Mouse (Mus musculus): ENCODE measurements around the gene Psd4. TPM values are rescaled to one million over a fixed set of nuclear protein-coding genes. Genes with fewer than 3 reads are reported as not detected.

Gene Psd4
- polyA plus RNA-seq, 1 experiment from 2014 or later: 0.79 TPM

- ATAC-seq (ENCODE audit: insufficient read depth) (peak; percentile 82), DNase-seq (peak; percentile 90)
- Histone ChIP-seq H3K4me1 (ENCODE audit: insufficient read depth) (no peaks in the 10 kb centered on the region), H3K9ac (no peak overlapping the region), H3K9me3 (ENCODE audit: low read depth, low read length) (no peaks in the 10 kb centered on the region), H3K4me3 (ENCODE audit: low read depth, low read length) (peak overlapping the region; percentile 19; the same call in 1 of the 2 replicates), H3K4me2 (peak overlapping the region; percentile 59), H3K27ac (ENCODE audit: low read depth) (no peak overlapping the region), H3K27me3 (ENCODE audit: insufficient read depth, low read length) (no peaks in the 10 kb centered on the region), H3K36me3 (ENCODE audit: insufficient read depth) (no peaks in the 10 kb centered on the region)
- WGBS: 8% methylated on average over 23 of the region's 23 CpGs
- TF ChIP-seq CTCF (IDR thresholded peaks at IDR 0.05; ENCODE audit: low read depth): peak; percentile 91
These were observed 38.1 kb downstream of the Psd4 start for GRCm38 (mm10) chr2:24405345-24406012.

GRCm38 (mm10) chr2:24407701-24408485 is 40.5 kb downstream of the Psd4 start:
- no peak overlapping the region for H3K27ac ChIP-seq (ENCODE audit: low read depth)
- no peak overlapping the region for H3K4me3 ChIP-seq (ENCODE audit: low read depth, low read length)
- H3K4me2 ChIP-seq: no peak overlapping the region
- H3K27me3 ChIP-seq (ENCODE audit: insufficient read depth, low read length): no peaks in the 10 kb centered on the region
- no peaks in the 10 kb centered on the region for H3K9me3 ChIP-seq (ENCODE audit: low read depth, low read length)
- H3K4me1 ChIP-seq (ENCODE audit: insufficient read depth): no peaks in the 10 kb centered on the region
- no peak for TF ChIP-seq CTCF (IDR thresholded peaks at IDR 0.05; ENCODE audit: low read depth)
- WGBS: 50% methylated on average over 4 of the region's 4 CpGs
- ATAC-seq (ENCODE audit: insufficient read depth) (no peak), DNase-seq (no peak)
- H3K9ac ChIP-seq: no peak overlapping the region
- no peaks in the 10 kb centered on the region for H3K36me3 ChIP-seq (ENCODE audit: insufficient read depth)

- Histone ChIP-seq H3K4me2 (no peak overlapping the region), H3K4me3 (ENCODE audit: low read depth, low read length) (no peak overlapping the region), H3K27me3 (ENCODE audit: insufficient read depth, low read length) (no peaks in the 10 kb centered on the region), H3K9ac (no peak overlapping the region), H3K36me3 (ENCODE audit: insufficient read depth) (no peaks in the 10 kb centered on the region), H3K9me3 (ENCODE audit: low read depth, low read length) (no peaks in the 10 kb centered on the region), H3K27ac (ENCODE audit: low read depth) (no peak overlapping the region), H3K4me1 (ENCODE audit: insufficient read depth) (0 out of 2 replicates have a peak, but pooled peaks cover 3% of the 10 kb centered on the region)
- ATAC-seq (ENCODE audit: insufficient read depth): peak; percentile 48; the same call in 1 of the 2 replicates
- peak; percentile 82 for DNase-seq
- 0% methylated on average over 2 of the region's 2 CpGs for WGBS
- peak; percentile 98 for TF ChIP-seq CTCF (IDR thresholded peaks at IDR 0.05; ENCODE audit: low read depth)
These were observed 41.8 kb downstream of the Psd4 start for GRCm38 (mm10) chr2:24409166-24409565.

- Histone ChIP-seq H3K9me3 (ENCODE audit: low read depth, low read length) (no peaks in the 10 kb centered on the region), H3K27ac (ENCODE audit: low read depth) (no peak overlapping the region), H3K27me3 (ENCODE audit: insufficient read depth, low read length) (no peaks in the 10 kb centered on the region), H3K4me1 (ENCODE audit: insufficient read depth) (peaks cover 5% of the 10 kb centered on the region; the same call in 1 of the 2 replicates), H3K9ac (no peak overlapping the region), H3K4me3 (ENCODE audit: low read depth, low read length) (no peak overlapping the region), H3K36me3 (ENCODE audit: insufficient read depth) (no peaks in the 10 kb centered on the region), H3K4me2 (no peak overlapping the region)
- ATAC-seq (ENCODE audit: insufficient read depth) (no peak), DNase-seq (peak; percentile 62)
- TF ChIP-seq CTCF (IDR thresholded peaks at IDR 0.05; ENCODE audit: low read depth): no peak
- 24% methylated on average over 3 of the region's 3 CpGs for WGBS
These were observed 45.8 kb downstream of the Psd4 start for GRCm38 (mm10) chr2:24413172-24413571.

GRCm38 (mm10) chr2:24413677-24414076 is 46.3 kb downstream of the Psd4 start:
- no peak overlapping the region for H3K9ac ChIP-seq

GRCm38 (mm10) chr2:24416668-24417067 is 49.3 kb downstream of the Psd4 start:
- Histone ChIP-seq H3K9me3 (ENCODE audit: low read depth, low read length) (no peaks in the 10 kb centered on the region), H3K9ac (no peak overlapping the region), H3K4me2 (no peak overlapping the region), H3K36me3 (ENCODE audit: insufficient read depth) (no peaks in the 10 kb centered on the region), H3K4me1 (ENCODE audit: insufficient read depth) (peaks cover 5% of the 10 kb centered on the region; the same call in 1 of the 2 replicates), H3K27me3 (ENCODE audit: insufficient read depth, low read length) (no peaks in the 10 kb centered on the region), H3K27ac (ENCODE audit: low read depth) (no peak overlapping the region), H3K4me3 (ENCODE audit: low read depth, low read length) (no peak overlapping the region)
- WGBS: 10% methylated on average over 9 of the region's 9 CpGs
- DNase-seq (peak; percentile 23), ATAC-seq (ENCODE audit: insufficient read depth) (peak; percentile 35; the same call in 1 of the 2 replicates)
- TF ChIP-seq CTCF (IDR thresholded peaks at IDR 0.05; ENCODE audit: low read depth): no peak

More at GRCm38 (mm10) chr2:24413677-24414076, 46.3 kb downstream of the Psd4 start:
- Histone ChIP-seq H3K4me2 (no peak overlapping the region), H3K36me3 (ENCODE audit: insufficient read depth) (no peaks in the 10 kb centered on the region), H3K4me3 (ENCODE audit: low read depth, low read length) (no peak overlapping the region), H3K27me3 (ENCODE audit: insufficient read depth, low read length) (no peaks in the 10 kb centered on the region), H3K27ac (ENCODE audit: low read depth) (no peak overlapping the region), H3K4me1 (ENCODE audit: insufficient read depth) (peaks cover 5% of the 10 kb centered on the region; the same call in 1 of the 2 replicates), H3K9me3 (ENCODE audit: low read depth, low read length) (no peaks in the 10 kb centered on the region)
- DNase-seq: no peak
- WGBS: 63% methylated on average over 4 of the region's 4 CpGs
- no peak for TF ChIP-seq CTCF (IDR thresholded peaks at IDR 0.05; ENCODE audit: low read depth)
- no peak for ATAC-seq (ENCODE audit: insufficient read depth)

- no peak for ATAC-seq (ENCODE audit: insufficient read depth)
- Histone ChIP-seq H3K9me3 (ENCODE audit: low read depth, low read length) (no peaks in the 10 kb centered on the region), H3K4me3 (ENCODE audit: low read depth, low read length) (no peak overlapping the region), H3K4me2 (no peak overlapping the region), H3K4me1 (ENCODE audit: insufficient read depth) (peaks cover 5% of the 10 kb centered on the region; the same call in 1 of the 2 replicates), H3K36me3 (ENCODE audit: insufficient read depth) (no peaks in the 10 kb centered on the region), H3K27me3 (ENCODE audit: insufficient read depth, low read length) (no peaks in the 10 kb centered on the region), H3K27ac (ENCODE audit: low read depth) (no peak overlapping the region), H3K9ac (no peak overlapping the region)
- WGBS: 11% methylated on average over 2 of the region's 2 CpGs
- no peak for DNase-seq
- no peak for TF ChIP-seq CTCF (IDR thresholded peaks at IDR 0.05; ENCODE audit: low read depth)
These were observed 49.7 kb downstream of the Psd4 start for GRCm38 (mm10) chr2:24417106-24417505.
